Mouse (Mus musculus): ENCODE measurements around the gene Camk1d.

GRCm38 (mm10) chr2:5679055-5679454 lies 35.3 kb downstream of the Camk1d start:
- no peak for TF ChIP-seq POLR2A (IDR thresholded peaks at IDR 0.05; ENCODE audit: borderline replicate concordance, insufficient read depth, low read length)
- TF ChIP-seq CTCF (IDR thresholded peaks at IDR 0.05; ENCODE audit: borderline replicate concordance, insufficient read depth, low read depth, low read length), result no peak
